Mouse (Mus musculus) liver, adult 2 months (tissue): ENCODE measurements around the gene Tkfc. TPM values are rescaled to one million over a fixed set of nuclear protein-coding genes. Genes with fewer than 3 reads are reported as not detected.
A peak's percentile ranks its signal among the peaks of the same experiment; 100 is the strongest.
"Not testable (repeated sequence)": the region's sequence is repeated elsewhere in the genome, so short reads cannot be mapped to it uniquely, and the experiment has no call there.

Experiments used
- DNase-seq: peaks from one replicate; pipeline ENCODE4 v3.0.0-alpha.2; 2011; ENCODE audit warnings: low read depth, low spot score; ENCODE audit errors: extremely low read depth
- H3K27ac ChIP-seq: fragments of 200-500 bp; replicated peaks from 2 replicates; pipeline ENCODE4 v1.5.1; 2012; ENCODE audit warnings: low read depth, mild to moderate bottlenecking, control low read depth, inconsistent platforms, low read length; ENCODE audit not compliant: insufficient read depth
- H3K27me3 ChIP-seq: fragments of 200-500 bp; 2 replicates; pipeline ENCODE4 v1.6.1; 2012; ENCODE audit warnings: mild to moderate bottlenecking, moderate library complexity, low read length, inconsistent platforms; ENCODE audit not compliant: control insufficient read depth, insufficient read depth
- H3K36me3 ChIP-seq: fragments of 200-500 bp; 2 replicates; pipeline ENCODE4 v1.6.1; 2012; ENCODE audit warnings: low read length, inconsistent platforms; ENCODE audit not compliant: control insufficient read depth, insufficient read depth
- H3K4me1 ChIP-seq: fragments of 200-500 bp; 2 replicates; pipeline ENCODE4 v1.6.1; 2011; ENCODE audit warnings: low read length; ENCODE audit not compliant: control insufficient read depth, insufficient read depth
- H3K4me3 ChIP-seq: fragments of 200-500 bp; 2 replicates; pipeline ENCODE4 v1.5.1; 2011; ENCODE audit warnings: low read depth, mild to moderate bottlenecking, control low read depth, low read length, moderate library complexity; ENCODE audit not compliant: insufficient read depth
- H3K79me2 ChIP-seq: fragments of 200-500 bp; 2 replicates; pipeline ENCODE4 v1.6.1; 2012; ENCODE audit warnings: inconsistent platforms, mild to moderate bottlenecking, low read length, moderate library complexity; ENCODE audit not compliant: control insufficient read depth, insufficient read depth
- H3K9ac ChIP-seq: fragments of 200-500 bp; 2 replicates; pipeline ENCODE4 v1.6.1; 2012; ENCODE audit warnings: low read depth, mild to moderate bottlenecking, control low read depth, inconsistent platforms, low read length
- CTCF ChIP-seq: fragments of 200-500 bp; IDR thresholded peaks from 2 replicates; pipeline ENCODE4 v1.5.1; 2011; ENCODE audit warnings: low read depth, low read length, control low read depth
- POLR2A ChIP-seq: fragments of 200-500 bp; IDR thresholded peaks from 2 replicates; pipeline ENCODE4 v1.6.1; 2011; ENCODE audit warnings: low read length, control low read depth; ENCODE audit not compliant: insufficient read depth; ENCODE audit errors: extremely low read depth
- WGBS: fragments of 180-500 bp; shearing (Covaris S2); methylation state at CpG from one replicate; pipeline ENCODE4 v1.1.7; 2018; 5-methylcytosine and 5-hydroxymethylcytosine counted together
- polyA plus RNA-seq: library from polyadenylated mRNA; depleted of rRNA; stranded (reverse); fragments of >200 nt; gene quantifications from 2 replicates; pipeline ENCODE4 v1.2.3, GENCODE M21; 2012
- total RNA-seq: library from RNA; depleted of rRNA; stranded (reverse); fragments of >200 nt; gene quantifications from 2 replicates; pipeline ENCODE4 v1.2.3, GENCODE M21; 2014

Tkfc gene
- total and polyA plus RNA-seq, 2 experiments: 72.6 to 417 TPM

- H3K27ac ChIP-seq: no peak overlapping the region
- H3K4me3 ChIP-seq: no peak overlapping the region
- peaks cover 2% of the 10 kb centered on the region for H3K4me1 ChIP-seq
- H3K9ac ChIP-seq: no peak overlapping the region
- WGBS: 89% methylated on average over 6 of the region's 6 CpGs
- no peak for DNase-seq
- no peaks in the 10 kb centered on the region for H3K27me3 ChIP-seq
- no peaks in the 10 kb centered on the region for H3K79me2 ChIP-seq
- TF ChIP-seq POLR2A: no peak
- TF ChIP-seq CTCF: no peak
- peaks cover 3% of the 10 kb centered on the region; the same call in 1 of the 2 replicates for H3K36me3 ChIP-seq
Measured at GRCm38 (mm10) chr19:10569627-10570026, 35.8 kb downstream of the Tkfc start.

GRCm38 (mm10) chr19:10565217-10565616 lies 40.2 kb downstream of the Tkfc start:
- Histone ChIP-seq H3K27me3 (no peaks in the 10 kb centered on the region), H3K27ac (0 out of 2 replicates have a peak overlapping the region, but pooled peaks have one; percentile 44), H3K79me2 (no peaks in the 10 kb centered on the region), H3K4me1 (peaks cover 4% of the 10 kb centered on the region), H3K36me3 (no peaks in the 10 kb centered on the region), H3K4me3 (no peak overlapping the region), H3K9ac (no peak overlapping the region)
- DNase-seq: no peak
- WGBS: 12% methylated on average over 4 of the region's 4 CpGs
- TF ChIP-seq CTCF (no peak), POLR2A (no peak)

DNA sequence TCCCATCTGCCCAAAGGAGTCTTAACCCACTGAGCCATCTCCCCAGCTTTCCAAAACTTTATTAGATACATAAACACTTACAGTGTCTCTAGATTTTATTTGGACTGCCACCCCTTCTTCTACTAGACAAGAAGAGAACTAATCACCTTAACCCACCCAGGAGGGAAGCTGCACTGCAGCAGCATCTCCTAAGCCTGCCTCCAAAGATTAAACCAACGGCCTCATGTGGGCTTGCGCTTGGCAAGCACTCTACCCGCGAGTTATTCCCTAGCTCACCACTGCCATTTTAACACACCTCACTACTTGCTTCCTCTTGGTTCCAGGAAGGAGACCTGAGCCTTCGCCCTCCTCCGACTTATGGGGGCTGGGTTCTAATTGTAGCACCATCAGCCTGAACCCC lies 41.2 kb downstream of the Tkfc start:
- H3K4me1 ChIP-seq: peaks cover 4% of the 10 kb centered on the region
- no peak for DNase-seq
- H3K9ac ChIP-seq: no peak overlapping the region
- H3K27me3 ChIP-seq: no peaks in the 10 kb centered on the region
- H3K27ac ChIP-seq: no peak overlapping the region
- no peaks in the 10 kb centered on the region for H3K36me3 ChIP-seq
- 85% methylated on average over 6 of the region's 6 CpGs for WGBS
- H3K4me3 ChIP-seq: no peak overlapping the region
- TF ChIP-seq POLR2A: no peak
- no peak for TF ChIP-seq CTCF
- H3K79me2 ChIP-seq: no peaks in the 10 kb centered on the region

DNA sequence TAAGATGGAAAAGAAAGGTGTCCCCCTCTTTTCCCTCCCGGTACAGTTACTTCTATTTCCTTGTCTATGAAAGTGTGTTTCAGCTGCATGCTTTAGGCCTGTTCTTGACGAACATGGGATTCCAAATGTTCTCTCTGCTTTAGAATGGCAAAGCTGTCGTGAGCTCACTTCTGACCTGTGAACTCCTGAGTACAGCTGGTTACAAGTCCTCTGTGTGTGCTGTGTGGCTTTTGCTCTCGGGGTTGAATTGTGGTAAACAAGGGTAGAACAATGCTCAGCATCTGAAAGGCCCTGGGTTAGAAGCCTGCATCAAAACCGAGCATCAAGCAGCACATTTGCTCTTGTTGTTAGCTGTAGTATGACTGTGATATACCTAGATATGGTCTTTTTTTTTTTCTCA lies 43.1 kb downstream of the Tkfc start:
- WGBS: 68% methylated on average over 5 of the region's 5 CpGs
- H3K79me2 ChIP-seq: no peaks in the 10 kb centered on the region
- H3K27me3 ChIP-seq: no peaks in the 10 kb centered on the region
- H3K36me3 ChIP-seq: no peaks in the 10 kb centered on the region
- no peak overlapping the region for H3K4me3 ChIP-seq
- no peak for DNase-seq
- 0 out of 2 replicates have a peak overlapping the region, but pooled peaks have one; percentile 32 for H3K27ac ChIP-seq
- H3K9ac ChIP-seq: no peak overlapping the region
- no peak for TF ChIP-seq CTCF
- TF ChIP-seq POLR2A: no peak
- H3K4me1 ChIP-seq: peaks cover 4% of the 10 kb centered on the region

GRCm38 (mm10) chr19:10561558-10562314 lies 43.7 kb downstream of the Tkfc start:
- Histone ChIP-seq H3K27me3 (no peaks in the 10 kb centered on the region), H3K4me3 (no peak overlapping the region), H3K27ac (peak overlapping the region; percentile 37; the same call in 1 of the 2 replicates), H3K4me1 (peaks cover 4% of the 10 kb centered on the region), H3K9ac (no peak overlapping the region), H3K79me2 (no peaks in the 10 kb centered on the region), H3K36me3 (no peaks in the 10 kb centered on the region)
- peak; percentile 33 for DNase-seq
- WGBS: 73% methylated on average over 6 of the region's 6 CpGs
- TF ChIP-seq CTCF: no peak
- no peak for TF ChIP-seq POLR2A

GRCm38 (mm10) chr19:10560108-10560507 lies 45.3 kb downstream of the Tkfc start:
- DNase-seq: peak; percentile 39
- H3K79me2 ChIP-seq: no peaks in the 10 kb centered on the region
- no peak overlapping the region for H3K4me3 ChIP-seq
- 42% methylated on average over 5 of the region's 5 CpGs for WGBS
- peaks cover 7% of the 10 kb centered on the region for H3K4me1 ChIP-seq
- no peaks in the 10 kb centered on the region for H3K27me3 ChIP-seq
- H3K27ac ChIP-seq: no peak overlapping the region
- H3K36me3 ChIP-seq: no peaks in the 10 kb centered on the region
- peak; percentile 24 for TF ChIP-seq CTCF
- no peak for TF ChIP-seq POLR2A
- no peak overlapping the region for H3K9ac ChIP-seq

DNA sequence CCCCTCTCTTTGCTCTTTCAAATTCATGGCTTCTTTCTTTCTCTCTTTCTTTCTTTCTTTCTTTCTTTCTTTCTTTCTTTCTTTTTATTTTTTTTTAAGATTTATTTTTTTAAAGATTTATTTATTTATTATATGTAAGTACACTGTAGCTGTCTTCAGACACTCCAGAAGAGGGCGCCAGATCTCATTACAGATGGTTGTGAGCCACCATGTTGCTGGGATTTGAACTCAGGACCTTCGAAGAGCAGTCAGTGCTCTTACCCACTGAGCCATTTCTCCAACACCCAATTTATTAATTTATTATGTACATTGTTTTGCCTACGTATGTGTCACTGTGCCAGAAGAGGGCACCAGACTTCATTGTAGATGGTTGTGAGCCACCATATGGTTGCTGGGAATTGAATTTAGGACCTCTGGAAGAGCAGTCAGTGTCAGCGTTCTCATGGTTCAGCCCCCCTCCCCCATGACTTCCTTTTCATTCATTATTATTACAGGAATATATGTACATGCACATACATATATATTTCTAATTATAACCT lies 47.5 kb downstream of the Tkfc start:
- not testable (repeated sequence) for H3K79me2 ChIP-seq, H3K4me1 ChIP-seq, H3K27me3 ChIP-seq, H3K36me3 ChIP-seq, H3K9ac ChIP-seq, H3K27ac ChIP-seq, H3K4me3 ChIP-seq, DNase-seq
- 79% methylated on average over 4 of the region's 4 CpGs for WGBS
